Mouse (Mus musculus): ENCODE data around the gene Dnttip1.

GRCm38 (mm10) chr2:164795868-164796267 is 50.1 kb downstream of the Dnttip1 start:
- TF ChIP-seq TAL1 (IDR thresholded peaks at IDR 0.05; ENCODE audit: low read length) (no peak), USF1 (IDR thresholded peaks at IDR 0.05; ENCODE audit: low read depth, low read length) (no peak), EP300 (IDR thresholded peaks at IDR 0.05; ENCODE audit: low read depth in 1 of 2, low read length in 2 of 2) (no peak), CTCF (IDR thresholded peaks at IDR 0.05 in 2 of 3, conservative IDR thresholded peaks at IDR 0.05 in 1 of 3; ENCODE audit: control insufficient read depth in 1 of 3, insufficient read depth in 1 of 3, low read depth in 2 of 3, low read length in 3 of 3, poor library complexity in 1 of 3, severe bottlenecking in 1 of 3) (no peak)

All from MEL (cell line).